Mouse (Mus musculus) forebrain, embryonic 11.5 days (tissue): ENCODE measurements at regions not wholly inside any gene's neighbourhood (a gene's known extent, or its start where the extent isn't known, plus 50 kb on each side); places are given as distances from the start of the nearest gene placed in this dataset.

ENCODE experiments used
- ATAC-seq: fragments of 200-750 bp; cut with Nextera tagmentation; replicated peaks from 2 replicates; pipeline ENCODE4 v1.8.0; 2017; ENCODE audit warnings: moderate TSS enrichment; ENCODE audit not compliant: low FRiP score
- DNase-seq: peaks from one replicate; pipeline ENCODE4 v3.0.0-alpha.2; 2017; ENCODE audit warnings: low spot score
- H3K27ac ChIP-seq: fragments of 300-500 bp; sonication (generic); 2 replicates; pipeline ENCODE4 v1.5.1; 2014; ENCODE audit warnings: low read depth, low read length
- H3K27me3 ChIP-seq: fragments of 300-500 bp; sonication (generic); 2 replicates; pipeline ENCODE4 v1.6.1; 2014; ENCODE audit warnings: mild to moderate bottlenecking, low read length, mixed read lengths; ENCODE audit not compliant: control insufficient read depth, insufficient read depth
- H3K36me3 ChIP-seq: fragments of 300-500 bp; sonication (generic); 2 replicates; pipeline ENCODE4 v1.6.1; 2014; ENCODE audit warnings: mild to moderate bottlenecking, low read length, moderate library complexity, mixed read lengths; ENCODE audit not compliant: control insufficient read depth, insufficient read depth
- H3K4me1 ChIP-seq: fragments of 300-500 bp; sonication (generic); replicated peaks from 2 replicates; pipeline ENCODE4 v1.6.1; 2014; ENCODE audit warnings: low read length, mixed read lengths; ENCODE audit not compliant: control insufficient read depth, insufficient read depth
- H3K4me2 ChIP-seq: fragments of 300-500 bp; sonication (generic); 2 replicates; pipeline ENCODE4 v1.6.1; 2014; ENCODE audit warnings: low read depth, mild to moderate bottlenecking, low read length, moderate library complexity, mixed read lengths; ENCODE audit not compliant: severe bottlenecking
- H3K4me3 ChIP-seq: fragments of 300-500 bp; sonication (generic); 2 replicates; pipeline ENCODE4 v1.5.1; 2014; ENCODE audit warnings: low read depth, low read length
- H3K9ac ChIP-seq: fragments of 300-500 bp; sonication (generic); 2 replicates; pipeline ENCODE4 v1.6.1; 2014; ENCODE audit warnings: low read length
- H3K9me3 ChIP-seq: fragments of 300-500 bp; sonication (generic); 2 replicates; pipeline ENCODE4 v1.6.1; 2016; ENCODE audit warnings: low read length, mixed read lengths; ENCODE audit not compliant: control insufficient read depth
- WGBS: fragments of 180-500 bp; shearing (Covaris S2); extraction: QIAGEN DNeasy Blood & Tissue Kit; methylation state at CpG from one replicate; pipeline ENCODE4 v1.1.7; 2014; 5-methylcytosine and 5-hydroxymethylcytosine counted together

GRCm38 (mm10) chr5:149353039-149353655 is 58.4 kb upstream of the Medag start:
- ATAC-seq (peak; percentile 74), DNase-seq (peak; percentile 80)
- no peaks in the 10 kb centered on the region for H3K9me3 ChIP-seq
- H3K27me3 ChIP-seq: no peaks in the 10 kb centered on the region
- H3K9ac ChIP-seq: no peak overlapping the region
- peak overlapping the region; percentile 62; the same call in 1 of the 2 replicates for H3K27ac ChIP-seq
- peaks cover 4% of the 10 kb centered on the region for H3K4me1 ChIP-seq
- WGBS: 49% methylated on average over 14 of the region's 14 CpGs
- no peak overlapping the region for H3K4me2 ChIP-seq
- H3K4me3 ChIP-seq: no peak overlapping the region
- no peaks in the 10 kb centered on the region for H3K36me3 ChIP-seq

- H3K4me2 ChIP-seq: no peak overlapping the region
- H3K36me3 ChIP-seq: no peaks in the 10 kb centered on the region
- 81% methylated on average over 4 of the region's 4 CpGs for WGBS
- H3K27ac ChIP-seq: no peak overlapping the region
- H3K9ac ChIP-seq: no peak overlapping the region
- DNase-seq (no peak), ATAC-seq (no peak)
- no peaks in the 10 kb centered on the region for H3K9me3 ChIP-seq
- no peaks in the 10 kb centered on the region for H3K27me3 ChIP-seq
- H3K4me1 ChIP-seq: peaks cover 4% of the 10 kb centered on the region
- H3K4me3 ChIP-seq: no peak overlapping the region
These were observed 57.0 kb upstream of the Medag start for GRCm38 (mm10) chr5:149354448-149355115.

GRCm38 (mm10) chr5:149355131-149355530 is 56.4 kb upstream of the Medag start:
- ATAC-seq (no peak), DNase-seq (no peak)
- Histone ChIP-seq H3K36me3 (no peaks in the 10 kb centered on the region), H3K9ac (no peak overlapping the region), H3K4me3 (no peak overlapping the region), H3K27ac (no peak overlapping the region), H3K9me3 (peaks cover 3% of the 10 kb centered on the region; the same call in 1 of the 2 replicates), H3K4me1 (peaks cover 4% of the 10 kb centered on the region), H3K27me3 (no peaks in the 10 kb centered on the region), H3K4me2 (no peak overlapping the region)
- 89% methylated on average over 7 of the region's 7 CpGs for WGBS

- ATAC-seq (no peak), DNase-seq (no peak)
- Histone ChIP-seq H3K9me3 (peaks cover 5% of the 10 kb centered on the region; the same call in 1 of the 2 replicates), H3K27ac (no peak overlapping the region), H3K36me3 (no peaks in the 10 kb centered on the region), H3K4me2 (no peak overlapping the region), H3K9ac (no peak overlapping the region), H3K27me3 (no peaks in the 10 kb centered on the region), H3K4me1 (peaks cover 4% of the 10 kb centered on the region), H3K4me3 (no peak overlapping the region)
- WGBS: 92% methylated on average over 1 of the region's 1 CpGs
These were observed 54.6 kb upstream of the Medag start for GRCm38 (mm10) chr5:149356970-149357369.
